Mouse (Mus musculus) urinary bladder, adult 18-20 months (tissue): ENCODE data around the gene Rsph6a.
"Not testable (repeated sequence)": the region's sequence is repeated elsewhere in the genome, so short reads cannot be mapped to it uniquely, and the experiment has no call there.

ENCODE experiments used
- DNase-seq, 2 experiments: peaks; one replicate each; pipeline ENCODE4 v3.0.0; 2022; ENCODE audit warnings: low spot score in 2 of 2, mixed read lengths in 2 of 2

The Rsph6a gene

GRCm38 (mm10) chr7:19046286-19047069, 8.0 kb upstream of the Rsph6a start:
- no peak for DNase-seq

- DNase-seq, result no peak
These were observed 6.4 kb upstream of the Rsph6a start for GRCm38 (mm10) chr7:19048006-19048527.

GRCm38 (mm10) chr7:19049252-19049651, 5.2 kb upstream of the Rsph6a start:
- DNase-seq, result no peak

GRCm38 (mm10) chr7:19050172-19050571, 4.3 kb upstream of the Rsph6a start:
- no peak for DNase-seq

GRCm38 (mm10) chr7:19051161-19051560, 3.3 kb upstream of the Rsph6a start:
- no peak for DNase-seq

- DNase-seq, result no peak
These were observed 1.9 kb upstream of the Rsph6a start for GRCm38 (mm10) chr7:19052345-19053135.

- no peak for DNase-seq
These were observed 1.4 kb upstream of the Rsph6a start for GRCm38 (mm10) chr7:19053136-19053532.

GRCm38 (mm10) chr7:19054777-19055076, 237 bp downstream of the Rsph6a start:
- DNase-seq, result no peak

- no peak for DNase-seq
These were observed 618 bp downstream of the Rsph6a start for GRCm38 (mm10) chr7:19055108-19055507.

GRCm38 (mm10) chr7:19057405-19057804, 2.9 kb downstream of the Rsph6a start:
- DNase-seq, result no peak

- no peak for DNase-seq
These were observed 11.4 kb downstream of the Rsph6a start for GRCm38 (mm10) chr7:19065896-19066295.

GRCm38 (mm10) chr7:19067063-19067462, 12.6 kb downstream of the Rsph6a start:
- DNase-seq, result no peak

GRCm38 (mm10) chr7:19067935-19068334, 13.4 kb downstream of the Rsph6a start:
- DNase-seq, result no peak

GRCm38 (mm10) chr7:19068707-19069106, 14.2 kb downstream of the Rsph6a start:
- DNase-seq, result peak in 1 of 2 experiments; percentile 58

GRCm38 (mm10) chr7:19069500-19069899, 15.0 kb downstream of the Rsph6a start:
- no peak for DNase-seq

GRCm38 (mm10) chr7:19071024-19071423, 16.5 kb downstream of the Rsph6a start:
- not testable (repeated sequence) for DNase-seq

- DNase-seq, result no peak
These were observed 19.0 kb downstream of the Rsph6a start for GRCm38 (mm10) chr7:19073504-19073903.

- no peak for DNase-seq
These were observed 20.0 kb downstream of the Rsph6a start for GRCm38 (mm10) chr7:19074494-19074893.

GRCm38 (mm10) chr7:19075231-19075630, 20.7 kb downstream of the Rsph6a start:
- DNase-seq, result no peak

- DNase-seq, result peak; percentile 71 to 87
These were observed 21.5 kb downstream of the Rsph6a start, which contains the start of gene Dmwd for GRCm38 (mm10) chr7:19075723-19076585. Gene Dmwd (plus strand): TSS chr7:19076227.

GRCm38 (mm10) chr7:19076586-19076991, 22.1 kb downstream of the Rsph6a start:
- DNase-seq, result no peak

GRCm38 (mm10) chr7:19077761-19078160, 23.3 kb downstream of the Rsph6a start:
- DNase-seq, result no peak
